Mouse (Mus musculus) forebrain, embryonic 12.5 days (tissue): ENCODE measurements around the gene AC124108.1. TPM values are rescaled to one million over a fixed set of nuclear protein-coding genes. Genes with fewer than 3 reads are reported as not detected.
A peak's percentile ranks its signal among the peaks of the same experiment; 100 is the strongest.

Experiments
- ATAC-seq: fragments of 200-750 bp; cut with Nextera tagmentation; 2 replicates; pipeline ENCODE4 v1.8.0; 2017; ENCODE audit warnings: moderate TSS enrichment; ENCODE audit not compliant: low FRiP score
- H3K27ac ChIP-seq: fragments of 300-500 bp; sonication (generic); 2 replicates; pipeline ENCODE4 v1.5.1; 2016; ENCODE audit warnings: mild to moderate bottlenecking
- H3K27me3 ChIP-seq: fragments of 300-500 bp; sonication (generic); 2 replicates; pipeline ENCODE4 v1.6.1; 2016; ENCODE audit warnings: mild to moderate bottlenecking
- H3K36me3 ChIP-seq: fragments of 300-500 bp; sonication (generic); replicated peaks from 2 replicates; pipeline ENCODE4 v1.6.1; 2016; ENCODE audit warnings: mild to moderate bottlenecking
- H3K4me1 ChIP-seq: fragments of 300-500 bp; sonication (generic); 2 replicates; pipeline ENCODE4 v1.6.1; 2016
- H3K4me2 ChIP-seq: fragments of 300-500 bp; sonication (generic); 2 replicates; pipeline ENCODE4 v1.6.1; 2016; ENCODE audit warnings: mild to moderate bottlenecking, moderate library complexity
- H3K4me3 ChIP-seq: fragments of 300-500 bp; sonication (generic); replicated peaks from 2 replicates; pipeline ENCODE4 v1.5.1; 2016; ENCODE audit warnings: mild to moderate bottlenecking
- H3K9ac ChIP-seq: fragments of 300-500 bp; sonication (generic); 2 replicates; pipeline ENCODE4 v1.6.1; 2016; ENCODE audit warnings: mild to moderate bottlenecking
- H3K9me3 ChIP-seq: fragments of 300-500 bp; sonication (generic); 2 replicates; pipeline ENCODE4 v1.6.1; 2016
- WGBS: fragments of 180-500 bp; shearing (Covaris S2); methylation state at CpG from one replicate; pipeline ENCODE4 v1.1.7; 2016; 5-methylcytosine and 5-hydroxymethylcytosine counted together
- polyA plus RNA-seq: library from polyadenylated mRNA; unstranded; fragments of >200 nt; fragmentation: Nextera tagmentation; extraction: Ambion mirVana; gene quantifications from 2 replicates; pipeline ENCODE4 v1.2.1, GENCODE M21; 2016

AC124108.1 gene
- polyA plus RNA-seq, 1 experiment from 2014 or later = 5.0 TPM

- ATAC-seq = no peak
- 18% methylated on average over 4 of the region's 4 CpGs for WGBS
- no peaks in the 10 kb centered on the region for H3K9me3 ChIP-seq
- no peak overlapping the region for H3K4me2 ChIP-seq
- H3K27ac ChIP-seq = peak overlapping the region; percentile 60; the same call in 1 of the 2 replicates
- peaks cover 8% of the 10 kb centered on the region; the same call in 1 of the 2 replicates for H3K27me3 ChIP-seq
- H3K9ac ChIP-seq = 0 out of 2 replicates have a peak overlapping the region, but pooled peaks have one; percentile 3
- H3K4me3 ChIP-seq = no peak overlapping the region
- peaks cover 74% of the 10 kb centered on the region for H3K4me1 ChIP-seq
- no peaks in the 10 kb centered on the region for H3K36me3 ChIP-seq
Measured at GRCm38 (mm10) chr1:132208154-132208553, 16.9 kb downstream of the AC124108.1 start.

- Histone ChIP-seq H3K9ac (no peak overlapping the region), H3K4me1 (peaks cover 74% of the 10 kb centered on the region), H3K27ac (peak overlapping the region; percentile 31; the same call in 1 of the 2 replicates), H3K27me3 (peaks cover 8% of the 10 kb centered on the region; the same call in 1 of the 2 replicates), H3K36me3 (no peaks in the 10 kb centered on the region), H3K4me2 (no peak overlapping the region), H3K9me3 (no peaks in the 10 kb centered on the region), H3K4me3 (no peak overlapping the region)
- WGBS = 73% methylated on average over 10 of the region's 10 CpGs
- ATAC-seq = no peak
Measured at GRCm38 (mm10) chr1:132209400-132209799, 18.1 kb downstream of the AC124108.1 start.

- H3K4me2 ChIP-seq = no peak overlapping the region
- no peaks in the 10 kb centered on the region for H3K36me3 ChIP-seq
- no peak for ATAC-seq
- H3K27me3 ChIP-seq = peaks cover 8% of the 10 kb centered on the region; the same call in 1 of the 2 replicates
- no peaks in the 10 kb centered on the region for H3K9me3 ChIP-seq
- WGBS = 24% methylated on average over 7 of the region's 7 CpGs
- H3K4me3 ChIP-seq = no peak overlapping the region
- peaks cover 65% of the 10 kb centered on the region for H3K4me1 ChIP-seq
- no peak overlapping the region for H3K9ac ChIP-seq
- H3K27ac ChIP-seq = no peak overlapping the region
Measured at GRCm38 (mm10) chr1:132210922-132211321, 19.7 kb downstream of the AC124108.1 start.

- WGBS = 49% methylated on average over 12 of the region's 12 CpGs
Measured at GRCm38 (mm10) chr1:132211672-132212071, 20.4 kb downstream of the AC124108.1 start.

GRCm38 (mm10) chr1:132212218-132212617, 21.0 kb downstream of the AC124108.1 start:
- H3K4me1 ChIP-seq = peaks cover 59% of the 10 kb centered on the region

More at GRCm38 (mm10) chr1:132211672-132212071, 20.4 kb downstream of the AC124108.1 start:
- Histone ChIP-seq H3K4me1 (peaks cover 60% of the 10 kb centered on the region), H3K27me3 (peaks cover 8% of the 10 kb centered on the region; the same call in 1 of the 2 replicates), H3K9ac (no peak overlapping the region), H3K4me3 (0 out of 2 replicates have a peak overlapping the region, but pooled peaks have one; percentile 28), H3K36me3 (no peaks in the 10 kb centered on the region), H3K27ac (no peak overlapping the region), H3K4me2 (peak overlapping the region; percentile 44; the same call in 1 of the 2 replicates), H3K9me3 (no peaks in the 10 kb centered on the region)
- ATAC-seq = 0 out of 2 replicates have a peak, but pooled peaks have one; percentile 6

GRCm38 (mm10) chr1:132213076-132213475, 21.8 kb downstream of the AC124108.1 start:
- Histone ChIP-seq H3K4me3 (no peak overlapping the region), H3K9ac (no peak overlapping the region), H3K9me3 (no peaks in the 10 kb centered on the region), H3K36me3 (no peaks in the 10 kb centered on the region), H3K4me2 (no peak overlapping the region), H3K27me3 (peaks cover 8% of the 10 kb centered on the region; the same call in 1 of the 2 replicates), H3K4me1 (peaks cover 50% of the 10 kb centered on the region), H3K27ac (peak overlapping the region; percentile 51)
- WGBS = 37% methylated on average over 6 of the region's 6 CpGs
- peak; percentile 34 for ATAC-seq

More at GRCm38 (mm10) chr1:132212218-132212617, 21.0 kb downstream of the AC124108.1 start:
- Histone ChIP-seq H3K27me3 (peaks cover 8% of the 10 kb centered on the region; the same call in 1 of the 2 replicates), H3K4me2 (peak overlapping the region; percentile 44), H3K36me3 (no peaks in the 10 kb centered on the region), H3K27ac (no peak overlapping the region), H3K4me3 (peak overlapping the region; percentile 28), H3K9me3 (no peaks in the 10 kb centered on the region), H3K9ac (0 out of 2 replicates have a peak overlapping the region, but pooled peaks have one; percentile 2)
- 5% methylated on average over 20 of the region's 20 CpGs for WGBS
- 0 out of 2 replicates have a peak, but pooled peaks have one; percentile 10 for ATAC-seq

GRCm38 (mm10) chr1:132216276-132216675, 25.0 kb downstream of the AC124108.1 start:
- WGBS = 57% methylated on average over 3 of the region's 3 CpGs
- Histone ChIP-seq H3K9me3 (no peaks in the 10 kb centered on the region), H3K4me3 (no peak overlapping the region), H3K27me3 (peaks cover 8% of the 10 kb centered on the region), H3K4me2 (no peak overlapping the region), H3K4me1 (peaks cover 35% of the 10 kb centered on the region), H3K9ac (no peak overlapping the region), H3K27ac (no peak overlapping the region), H3K36me3 (no peaks in the 10 kb centered on the region)
- no peak for ATAC-seq

GRCm38 (mm10) chr1:132221627-132222026, 30.4 kb downstream of the AC124108.1 start:
- 0 out of 2 replicates have a peak, but pooled peaks have one; percentile 24 for ATAC-seq
- Histone ChIP-seq H3K4me3 (no peak overlapping the region), H3K27me3 (peaks cover 8% of the 10 kb centered on the region), H3K27ac (no peak overlapping the region), H3K9me3 (no peaks in the 10 kb centered on the region), H3K9ac (no peak overlapping the region), H3K4me1 (peaks cover 28% of the 10 kb centered on the region), H3K36me3 (no peaks in the 10 kb centered on the region), H3K4me2 (no peak overlapping the region)
- WGBS = 30% methylated on average over 2 of the region's 2 CpGs

- peak overlapping the region; percentile 76 for H3K27ac ChIP-seq
Measured at GRCm38 (mm10) chr1:132222166-132222565, 30.9 kb downstream of the AC124108.1 start.

GRCm38 (mm10) chr1:132226297-132227080, 35.2 kb downstream of the AC124108.1 start:
- H3K4me2 ChIP-seq = no peak overlapping the region
- H3K36me3 ChIP-seq = no peaks in the 10 kb centered on the region
- H3K4me3 ChIP-seq = no peak overlapping the region
- no peaks in the 10 kb centered on the region for H3K27me3 ChIP-seq
- H3K27ac ChIP-seq = no peak overlapping the region
- H3K9ac ChIP-seq = no peak overlapping the region
- H3K9me3 ChIP-seq = no peaks in the 10 kb centered on the region
- no peak for ATAC-seq
- 90% methylated on average over 11 of the region's 13 CpGs for WGBS
- H3K4me1 ChIP-seq = peaks cover 16% of the 10 kb centered on the region

More at GRCm38 (mm10) chr1:132222166-132222565, 30.9 kb downstream of the AC124108.1 start:
- Histone ChIP-seq H3K4me1 (peaks cover 28% of the 10 kb centered on the region), H3K9me3 (no peaks in the 10 kb centered on the region), H3K4me2 (0 out of 2 replicates have a peak overlapping the region, but pooled peaks have one; percentile 6), H3K4me3 (no peak overlapping the region), H3K36me3 (no peaks in the 10 kb centered on the region), H3K27me3 (peaks cover 8% of the 10 kb centered on the region), H3K9ac (no peak overlapping the region)
- WGBS = 22% methylated on average over 6 of the region's 6 CpGs
- ATAC-seq = peak; percentile 79; the same call in 1 of the 2 replicates

GRCm38 (mm10) chr1:132229667-132230066, 38.4 kb downstream of the AC124108.1 start, which contains the start of gene Gm10188:
TSS of gene Gm10188 (minus strand) at chr1:132229767.
- WGBS = 86% methylated on average over 3 of the region's 3 CpGs
- Histone ChIP-seq H3K9ac (no peak within 1 kb of the TSS), H3K9me3 (no peaks in the 10 kb centered on the region), H3K27ac (no peak within 1 kb of the TSS), H3K36me3 (no peaks in the 10 kb centered on the region), H3K4me3 (no peak within 1 kb of the TSS), H3K27me3 (0 out of 2 replicates have a peak, but pooled peaks cover 3% of the 10 kb centered on the region), H3K4me2 (no peak within 1 kb of the TSS), H3K4me1 (peaks cover 6% of the 10 kb centered on the region; the same call in 1 of the 2 replicates)
- ATAC-seq = no peak
